Mouse (Mus musculus) ovary, postnatal 14 days (tissue): ENCODE measurements around the gene Pfas.

Experiments
- DNase-seq: peaks from one replicate; pipeline ENCODE4 v3.0.0; 2022; ENCODE audit warnings: low spot score

Gene Pfas

DNA sequence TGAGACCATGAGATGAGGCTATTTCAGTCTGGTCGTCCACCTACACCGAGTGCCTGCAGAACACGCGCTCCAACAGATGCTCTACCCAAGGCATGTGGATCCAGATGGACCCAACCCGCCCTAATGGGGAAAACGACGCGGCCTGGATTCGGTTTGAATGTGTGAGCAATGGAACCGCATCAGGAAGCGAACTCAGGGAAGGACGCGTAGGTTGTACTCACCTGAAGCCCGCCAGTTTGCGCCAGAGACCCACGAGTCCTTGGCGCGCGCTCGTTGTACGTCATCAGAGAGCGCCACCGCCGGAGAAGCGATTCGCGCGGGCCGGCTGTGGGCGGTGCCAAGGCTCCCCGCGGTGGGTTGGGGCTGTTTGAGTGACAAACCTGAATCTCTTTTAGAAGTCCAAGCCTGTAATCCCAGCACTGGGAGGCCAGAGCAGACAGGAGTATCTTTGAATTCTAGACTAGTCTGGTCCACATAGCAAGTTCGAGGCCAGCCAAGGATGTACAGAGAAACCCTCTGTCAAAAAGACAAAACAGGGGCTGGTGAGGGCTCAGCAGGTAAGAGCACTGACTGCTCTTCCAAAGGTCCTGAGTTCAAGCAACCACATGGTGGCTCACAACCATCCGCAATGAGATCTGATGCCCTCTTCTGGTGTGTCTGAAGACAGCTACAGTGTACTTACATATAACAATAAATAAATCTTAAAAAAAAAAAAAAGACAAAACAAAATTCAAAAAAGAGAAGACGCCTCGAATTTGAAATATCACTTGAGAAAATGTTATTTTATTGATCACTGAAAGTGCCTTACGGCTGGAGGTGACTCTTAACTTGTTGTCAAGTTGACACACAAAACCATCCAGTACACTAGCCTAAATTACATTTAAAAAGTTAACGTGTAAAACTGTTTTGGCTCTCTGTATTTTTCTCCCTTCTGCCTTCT, at the start of gene Pfas:
Gene Pfas, minus strand, starts transcription at position 279 of the 940 bp plus-strand sequence.
- DNase-seq = peak; percentile 93

DNA sequence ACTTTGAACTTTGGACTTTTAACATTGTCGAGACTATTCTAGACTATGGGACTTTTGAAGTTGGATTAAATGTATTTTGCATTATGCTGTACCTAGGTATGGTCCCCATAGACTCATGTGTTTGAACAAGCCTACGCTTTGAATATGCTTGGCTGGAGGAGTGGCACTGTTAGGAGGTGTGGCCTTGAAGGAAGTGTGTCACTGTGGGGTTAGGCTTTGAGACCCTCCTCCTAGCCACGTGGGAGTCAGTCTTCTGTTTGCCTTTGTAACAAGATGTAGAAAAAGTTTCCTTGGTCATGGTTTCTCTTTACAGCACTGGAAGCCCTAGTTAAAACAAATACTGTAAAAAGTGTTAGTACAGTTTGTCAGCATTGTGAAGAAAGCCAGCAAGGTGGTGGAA, 45.6 kb upstream of the Pfas start:
- DNase-seq = no peak

DNA sequence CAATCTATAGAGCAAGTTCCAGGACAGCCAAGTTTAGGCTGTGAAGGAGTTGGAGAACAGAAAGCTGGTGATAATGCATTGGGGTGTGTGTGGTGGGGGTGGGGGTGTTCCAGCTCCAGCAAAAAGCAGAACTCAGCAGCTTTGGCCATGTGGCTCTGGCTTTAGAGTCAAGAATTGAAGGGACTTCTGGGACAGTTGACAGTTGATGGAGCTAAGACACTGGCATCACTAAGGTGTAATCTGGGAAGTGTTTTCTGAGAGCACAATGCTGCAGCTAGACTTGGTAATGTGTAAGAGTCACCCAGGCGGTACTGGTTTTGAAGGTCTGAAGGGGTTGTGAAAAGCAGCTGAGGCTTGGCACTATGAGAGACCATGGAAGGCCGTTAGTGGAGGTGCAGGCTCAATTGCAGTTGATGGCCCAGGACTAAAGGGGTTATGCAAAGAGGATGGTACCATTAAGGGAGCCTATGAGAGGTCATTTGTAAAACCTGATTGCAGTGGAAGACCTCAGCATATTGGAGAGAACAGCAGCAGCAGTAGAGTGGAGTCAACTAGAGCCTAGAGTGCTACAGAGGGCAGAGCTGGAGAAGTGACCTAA, 44.7 kb upstream of the Pfas start:
- DNase-seq = no peak

DNA sequence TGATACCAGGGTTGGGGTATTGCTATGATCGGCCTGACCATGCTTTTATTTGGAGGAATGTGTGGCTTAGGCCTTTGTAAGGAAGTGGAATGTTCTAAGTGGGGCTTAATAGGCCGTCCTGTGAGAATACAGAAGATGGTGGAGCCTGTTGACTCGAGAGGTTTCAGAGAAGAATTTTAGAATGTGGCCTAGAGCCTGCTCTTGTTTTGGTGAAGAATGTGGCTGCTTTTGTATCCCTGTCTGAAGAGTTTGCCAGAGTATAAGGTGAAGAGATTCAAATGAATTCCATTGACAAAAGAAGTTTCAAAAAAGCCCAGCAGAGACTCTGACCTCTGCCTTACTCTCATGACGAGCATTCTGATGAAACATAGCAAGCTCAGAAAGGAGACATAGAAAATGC, 43.5 kb upstream of the Pfas start:
- DNase-seq = no peak

DNA sequence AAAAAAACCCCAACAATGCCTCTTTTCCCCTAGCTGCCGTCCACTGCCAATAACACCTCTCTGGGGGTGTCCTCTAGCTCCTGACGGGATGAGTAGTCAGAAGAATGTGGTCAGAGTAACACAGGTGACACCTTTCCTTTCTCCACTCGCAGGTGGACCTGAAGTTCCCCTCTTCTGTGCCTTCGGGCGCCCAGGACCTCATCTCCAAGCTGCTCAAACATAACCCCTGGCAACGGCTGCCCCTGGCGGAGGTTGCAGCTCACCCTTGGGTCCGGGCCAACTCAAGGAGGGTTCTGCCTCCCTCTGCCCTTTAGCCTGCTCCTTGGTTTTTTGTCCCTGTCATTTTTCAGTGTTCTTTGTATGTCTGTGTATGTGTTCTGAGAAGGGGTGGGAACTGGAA, 42.5 kb upstream of the Pfas start:
- no peak for DNase-seq

DNA sequence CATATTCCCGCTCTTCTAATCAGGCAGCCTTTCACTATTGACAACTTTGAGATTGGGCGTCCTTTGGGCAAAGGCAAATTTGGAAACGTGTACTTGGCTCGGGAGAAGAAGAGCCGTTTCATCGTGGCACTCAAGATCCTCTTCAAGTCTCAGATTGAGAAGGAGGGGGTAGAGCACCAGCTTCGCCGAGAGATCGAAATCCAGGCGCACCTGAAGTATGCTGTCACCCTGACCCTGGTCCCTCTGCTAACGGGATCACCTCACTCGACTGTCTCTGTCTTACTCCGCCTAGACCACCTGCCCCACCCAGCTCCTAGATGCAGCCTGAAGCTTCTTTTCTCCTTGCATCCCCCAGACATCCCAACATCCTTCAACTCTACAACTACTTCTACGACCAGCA, 39.9 kb upstream of the Pfas start:
- no peak for DNase-seq

DNA sequence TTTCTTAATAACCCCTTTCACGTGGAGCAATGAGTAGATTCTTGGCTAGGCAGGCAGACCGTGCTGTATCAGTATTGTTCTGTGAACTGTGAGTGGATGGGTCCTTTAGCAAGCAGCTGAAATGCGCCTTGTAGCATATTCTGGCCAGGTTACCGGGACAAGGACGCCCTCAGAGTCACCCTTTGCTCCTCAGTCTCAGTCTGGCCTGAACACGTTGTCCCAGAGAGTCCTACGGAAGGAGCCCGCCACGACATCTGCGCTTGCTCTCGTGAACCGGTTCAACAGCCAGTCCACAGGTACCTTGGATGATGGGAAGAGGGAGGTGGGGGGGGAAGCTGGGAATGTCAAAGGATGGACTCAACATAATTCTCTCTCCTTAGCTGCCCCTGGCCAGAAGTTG, 39.3 kb upstream of the Pfas start:
- no peak for DNase-seq

DNA sequence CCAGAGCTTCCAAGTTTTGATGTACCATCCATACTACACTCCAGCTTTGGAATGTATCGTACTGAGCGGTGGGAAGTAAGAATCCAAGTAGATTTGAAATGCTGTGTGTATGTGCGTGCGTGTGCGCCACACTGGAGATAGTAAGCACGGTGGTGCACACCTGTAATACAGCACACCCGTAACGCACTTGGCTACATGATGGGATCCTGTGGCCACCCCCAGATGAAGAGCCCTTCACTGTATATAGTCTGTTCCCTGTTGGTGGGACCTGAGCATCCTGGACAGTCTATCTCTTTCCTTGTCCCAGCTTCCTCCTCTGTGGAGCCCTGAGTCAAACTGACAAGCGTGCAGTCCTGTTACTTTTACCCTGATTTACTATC, 38.1 kb upstream of the Pfas start:
- no peak for DNase-seq

DNA sequence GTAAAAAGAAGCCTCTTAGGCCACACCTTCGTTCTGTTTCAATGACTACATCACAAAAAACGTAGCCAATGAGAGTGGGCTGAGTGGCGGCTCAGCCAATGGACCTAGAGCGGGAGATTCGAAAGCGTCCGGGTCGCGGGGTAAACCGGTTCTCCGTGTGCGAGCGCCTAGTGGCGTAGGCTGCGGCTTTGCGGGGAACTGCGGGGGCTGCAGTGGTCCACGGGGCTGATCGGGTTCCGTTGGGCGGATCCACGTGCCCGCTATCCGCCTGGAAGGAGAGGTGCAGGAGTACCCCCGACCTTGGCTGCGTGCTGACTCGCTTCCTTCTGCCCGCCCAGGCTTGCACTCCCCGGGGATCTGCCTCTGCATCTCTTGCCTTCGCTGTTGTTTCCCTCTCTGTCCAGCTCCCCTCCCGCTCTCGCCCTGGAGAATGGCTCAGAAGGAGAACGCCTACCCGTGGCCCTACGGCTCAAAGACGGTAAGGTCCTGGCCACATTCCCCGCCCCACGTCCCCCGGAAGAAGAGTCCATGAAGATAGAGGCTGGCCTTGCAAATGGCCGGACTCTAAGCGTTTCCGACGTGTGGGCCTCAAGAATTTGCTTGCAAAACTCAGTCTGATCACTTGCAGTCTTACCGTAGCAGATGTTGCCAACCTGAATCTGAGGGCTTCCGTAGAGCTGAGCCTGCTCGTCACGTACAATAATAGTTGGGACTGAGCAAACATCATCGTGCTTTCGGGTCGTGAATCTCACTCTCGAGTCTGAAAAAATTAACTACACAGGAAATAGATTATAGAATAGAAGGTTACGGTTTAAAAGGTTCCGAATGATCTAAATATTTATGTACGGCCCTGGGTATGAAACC, 37.5 kb upstream of the Pfas start, which contains the start of gene Aurkb:
Gene Aurkb, plus strand, starts transcription at position 117 of the 864 bp plus-strand sequence.
- DNase-seq = peak; percentile 71

DNA sequence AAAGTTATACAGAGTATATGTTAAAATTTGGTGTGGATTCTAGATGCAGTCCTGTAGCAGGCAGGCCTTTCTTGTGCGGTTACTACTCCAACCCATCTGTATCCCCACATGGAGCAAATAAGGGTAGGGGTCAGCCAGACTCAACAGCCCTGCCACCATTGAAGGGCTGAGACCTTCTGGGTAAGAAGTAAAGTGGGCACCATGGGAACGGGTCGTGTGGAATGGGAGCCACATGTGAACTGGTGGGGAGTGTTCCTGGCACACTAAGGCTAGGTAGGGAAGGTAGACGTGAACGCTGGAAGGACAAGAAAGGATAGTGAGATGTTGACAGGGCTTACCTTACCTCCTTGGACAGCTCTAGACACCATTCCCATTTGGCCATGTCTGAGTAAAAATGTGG, 29.9 kb upstream of the Pfas start:
- DNase-seq = no peak

DNA sequence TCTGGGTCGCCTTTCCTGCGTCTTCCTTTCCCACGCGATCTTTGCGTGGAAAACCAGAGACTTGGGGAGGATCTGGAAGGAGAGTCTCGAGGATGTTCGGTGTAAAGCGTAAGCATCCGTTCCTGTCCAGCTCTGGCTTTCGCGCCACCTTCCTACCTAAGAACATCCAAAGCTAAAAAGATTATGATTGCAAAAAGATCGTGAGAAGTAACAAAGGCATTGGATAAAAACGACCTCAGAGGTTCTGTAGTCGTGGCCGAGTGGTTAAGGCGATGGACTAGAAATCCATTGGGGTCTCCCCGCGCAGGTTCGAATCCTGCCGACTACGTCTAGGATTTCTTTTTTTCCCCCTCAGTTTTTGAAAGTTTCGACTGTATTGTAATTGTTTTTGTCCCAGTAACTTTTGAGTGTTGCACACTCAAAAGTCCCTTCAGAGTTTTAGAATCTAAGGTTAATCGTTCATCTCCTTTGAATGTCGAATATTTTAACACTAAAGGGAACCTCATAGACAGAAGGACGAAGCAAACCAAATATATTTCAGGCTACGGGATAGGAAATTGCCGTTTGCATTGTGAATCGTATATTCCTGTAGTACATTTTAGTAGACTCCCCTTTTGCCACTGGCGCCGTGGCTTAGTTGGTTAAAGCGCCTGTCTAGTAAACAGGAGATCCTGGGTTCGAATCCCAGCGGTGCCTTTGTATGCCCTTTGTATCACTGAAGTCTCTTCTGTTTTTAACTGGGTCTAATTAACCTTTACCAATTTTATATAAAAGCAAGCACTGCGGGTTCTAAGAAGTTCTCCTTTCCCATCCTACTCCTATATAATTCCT, 29.2 kb upstream of the Pfas start:
- peak; percentile 70 for DNase-seq

DNA sequence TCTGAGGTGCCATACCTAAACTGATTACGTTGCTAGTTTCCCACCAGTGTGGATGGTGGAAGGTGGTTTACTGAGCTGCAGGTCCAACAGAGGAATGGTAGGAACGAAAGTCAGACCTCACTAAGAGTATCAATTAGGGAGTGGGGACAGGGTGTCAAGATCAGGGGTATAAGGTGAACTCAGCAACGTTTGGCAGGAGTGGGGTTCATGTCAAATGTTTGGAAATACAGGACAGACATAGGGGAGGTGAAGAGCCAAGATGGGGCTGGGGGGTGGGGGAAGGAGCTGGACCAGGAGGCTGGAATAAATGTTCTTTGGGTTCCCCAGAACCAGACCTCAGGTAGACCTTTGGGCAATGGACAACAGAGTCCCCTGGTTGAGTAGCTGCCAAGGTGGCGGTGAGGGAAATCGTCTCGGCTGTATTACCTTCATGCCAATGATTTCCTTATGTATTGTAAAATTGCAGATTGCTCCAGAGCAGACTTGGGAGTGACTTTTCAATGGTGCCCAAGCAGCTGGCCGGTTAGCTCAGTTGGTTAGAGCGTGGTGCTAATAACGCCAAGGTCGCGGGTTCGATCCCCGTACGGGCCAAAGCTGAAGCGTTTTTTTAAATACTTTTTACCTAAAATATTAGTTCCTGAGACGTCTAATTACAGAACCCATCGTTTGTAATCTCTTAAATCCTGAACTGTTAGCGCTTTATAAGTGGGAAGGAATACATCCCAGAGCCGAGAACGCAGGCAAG, 28.4 kb upstream of the Pfas start:
- peak; percentile 80 for DNase-seq

DNA sequence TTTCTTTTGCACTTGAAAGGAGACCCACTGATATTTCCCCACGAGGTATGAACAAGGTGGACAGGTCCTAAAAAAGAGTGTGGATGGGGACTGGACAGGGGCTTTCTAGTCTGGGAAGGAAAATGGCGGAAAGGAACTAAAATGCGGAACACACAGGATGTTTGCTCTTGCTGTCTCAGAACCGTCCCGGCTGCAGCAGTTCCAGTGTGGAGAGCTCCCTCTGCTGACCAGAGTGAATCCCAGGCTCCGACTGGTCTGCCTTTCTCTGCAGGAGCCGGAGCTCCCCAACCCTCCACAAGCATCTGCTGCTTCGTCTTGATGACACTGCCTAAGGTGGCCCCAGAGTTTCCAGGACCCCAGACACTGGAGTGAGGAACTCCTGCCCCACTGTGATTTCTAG, 27.6 kb upstream of the Pfas start:
- DNase-seq = peak; percentile 71

DNA sequence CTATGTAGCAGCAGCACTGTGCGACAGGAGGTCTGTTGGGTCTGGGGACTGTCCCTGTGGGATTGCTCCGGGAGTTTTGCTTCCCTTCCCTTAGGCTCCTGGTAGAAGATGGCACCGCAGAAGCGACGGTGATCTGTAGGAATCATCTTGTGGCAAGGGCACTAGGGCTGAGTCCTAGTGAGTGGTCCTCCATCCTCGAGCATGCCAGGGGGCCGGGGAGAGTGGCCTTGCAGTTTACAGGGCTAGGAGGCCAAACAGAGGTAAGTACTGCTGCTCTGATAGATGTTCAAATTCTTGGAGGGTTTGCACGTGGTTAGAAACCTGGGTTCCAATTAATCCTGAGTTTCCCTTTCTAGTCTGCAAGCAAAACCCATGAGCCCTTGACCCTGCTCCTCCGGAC, 27.2 kb upstream of the Pfas start:
- DNase-seq = no peak

DNA sequence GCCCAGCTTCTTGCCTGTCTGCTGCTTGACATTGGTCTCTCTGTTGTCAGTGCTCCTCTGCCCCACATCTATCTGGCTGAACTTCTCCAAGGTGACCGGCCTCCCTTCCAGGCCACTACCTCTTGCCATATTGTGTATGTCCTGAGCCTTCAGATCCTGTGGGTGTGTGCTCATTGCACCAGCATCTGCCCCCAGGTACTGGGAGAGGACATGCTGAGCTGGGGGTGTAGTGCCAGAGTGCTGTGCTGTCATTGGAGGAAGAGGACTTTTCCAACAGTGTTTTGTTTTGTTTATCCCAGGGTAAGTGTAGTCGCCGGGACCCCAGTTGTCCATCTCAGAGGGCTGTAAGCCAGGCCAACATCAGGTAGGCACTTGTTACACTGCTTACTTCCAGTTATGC, 26.3 kb upstream of the Pfas start:
- DNase-seq = no peak

DNA sequence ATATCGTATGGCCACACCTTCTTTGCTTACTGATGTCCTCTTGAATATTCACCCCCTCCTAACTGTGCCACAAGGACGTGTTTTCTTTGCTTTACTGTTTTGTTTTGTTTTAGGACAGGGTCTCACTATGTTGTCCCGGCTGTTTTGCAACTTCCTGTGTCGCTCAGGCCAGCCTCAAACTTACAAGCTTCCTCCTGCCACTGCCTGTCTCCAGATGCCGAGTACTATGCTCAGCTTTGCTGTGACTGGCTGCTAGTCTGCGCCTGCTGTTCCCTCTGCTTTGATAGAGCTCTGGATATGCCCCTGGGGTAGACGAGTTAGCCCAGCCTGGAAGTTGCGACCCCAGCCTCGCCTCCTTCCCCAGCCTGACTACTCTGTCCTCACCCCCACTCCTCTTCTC, 25.3 kb upstream of the Pfas start:
- no peak for DNase-seq

DNA sequence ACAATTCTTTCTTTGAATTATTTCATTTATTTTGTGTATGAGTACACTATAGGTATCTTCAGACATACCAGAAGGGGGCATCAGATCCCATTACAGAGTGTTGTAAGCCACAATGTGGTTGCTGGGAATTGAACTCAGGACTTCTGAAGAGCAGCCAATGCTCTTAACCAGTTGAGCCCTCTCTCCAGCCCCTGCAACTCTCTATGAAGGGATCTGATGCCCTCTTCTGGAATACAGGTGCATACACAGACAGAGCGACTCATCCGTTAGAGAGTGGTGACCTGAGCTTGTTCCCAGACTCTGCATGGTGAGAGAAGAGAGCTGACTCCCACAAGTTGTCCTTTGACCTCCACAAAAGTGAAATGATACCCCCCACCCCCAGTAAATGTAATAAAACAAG, 20.5 kb upstream of the Pfas start:
- no peak for DNase-seq

DNA sequence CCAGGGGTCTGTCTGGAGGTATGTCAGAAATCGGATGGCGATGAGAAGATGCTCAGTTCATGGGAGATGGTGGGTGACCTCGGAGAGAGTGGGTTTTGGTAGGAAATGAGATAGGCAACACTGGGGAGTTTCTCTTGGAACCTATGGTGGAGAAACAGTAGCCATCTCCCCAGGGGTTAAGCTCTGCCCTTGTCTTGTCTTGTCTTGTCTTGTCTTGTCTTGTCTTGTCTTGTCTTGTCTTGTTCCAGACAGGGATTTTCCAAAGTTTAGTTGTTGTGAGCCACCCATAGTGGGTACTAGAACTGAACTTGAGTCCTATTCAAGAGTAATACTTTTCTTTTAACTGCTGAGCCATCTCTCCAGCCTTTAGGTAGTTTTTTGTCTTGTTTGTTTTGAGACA, 18.3 kb upstream of the Pfas start:
- no peak for DNase-seq

DNA sequence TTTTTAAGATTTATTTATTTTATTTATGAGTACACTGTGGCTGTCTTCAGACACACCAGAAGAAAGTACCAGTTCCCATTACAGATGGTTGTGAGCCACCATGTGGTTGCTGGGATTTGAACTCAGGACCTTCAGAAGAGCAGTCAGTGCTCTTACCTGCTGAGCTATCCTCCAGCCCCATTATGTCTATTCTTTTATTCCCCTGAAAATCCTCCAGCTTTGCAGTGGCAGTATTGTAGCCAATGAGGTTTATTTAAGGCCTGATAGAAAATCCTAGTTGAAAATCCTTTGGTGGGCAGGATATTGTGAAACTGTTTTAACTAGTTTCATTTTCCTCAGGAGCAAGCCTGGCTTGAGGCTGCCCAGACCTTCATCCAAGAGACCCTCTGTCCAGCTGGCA, 12.4 kb upstream of the Pfas start:
- DNase-seq = no peak

DNA sequence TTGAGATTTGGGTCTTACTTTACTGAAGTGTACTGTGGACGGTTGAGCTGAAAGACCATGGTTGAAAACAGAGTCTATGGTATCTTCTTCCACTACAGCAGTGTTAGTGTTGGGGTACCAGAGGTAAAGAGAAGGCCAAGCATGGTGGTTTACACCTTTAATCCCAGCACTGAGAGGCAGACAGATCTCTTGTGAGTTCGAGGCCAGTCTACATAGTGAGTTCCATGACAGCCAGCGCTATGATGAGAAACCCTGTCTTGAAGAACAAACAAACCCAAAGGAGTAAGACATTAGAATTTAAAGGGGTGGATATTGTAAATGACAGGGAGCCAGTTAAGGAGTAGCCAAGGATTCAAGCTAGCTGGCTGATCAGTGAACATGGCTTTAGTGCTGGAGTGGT, 8.5 kb upstream of the Pfas start:
- DNase-seq = no peak
